Mouse (Mus musculus) ovary, adult 18-20 months (tissue): ENCODE measurements around the gene Efna3.

Experiments
- DNase-seq: peaks from one replicate; pipeline ENCODE4 v3.0.0; 2022; ENCODE audit warnings: low spot score, mixed read lengths

The Efna3 gene

DNA sequence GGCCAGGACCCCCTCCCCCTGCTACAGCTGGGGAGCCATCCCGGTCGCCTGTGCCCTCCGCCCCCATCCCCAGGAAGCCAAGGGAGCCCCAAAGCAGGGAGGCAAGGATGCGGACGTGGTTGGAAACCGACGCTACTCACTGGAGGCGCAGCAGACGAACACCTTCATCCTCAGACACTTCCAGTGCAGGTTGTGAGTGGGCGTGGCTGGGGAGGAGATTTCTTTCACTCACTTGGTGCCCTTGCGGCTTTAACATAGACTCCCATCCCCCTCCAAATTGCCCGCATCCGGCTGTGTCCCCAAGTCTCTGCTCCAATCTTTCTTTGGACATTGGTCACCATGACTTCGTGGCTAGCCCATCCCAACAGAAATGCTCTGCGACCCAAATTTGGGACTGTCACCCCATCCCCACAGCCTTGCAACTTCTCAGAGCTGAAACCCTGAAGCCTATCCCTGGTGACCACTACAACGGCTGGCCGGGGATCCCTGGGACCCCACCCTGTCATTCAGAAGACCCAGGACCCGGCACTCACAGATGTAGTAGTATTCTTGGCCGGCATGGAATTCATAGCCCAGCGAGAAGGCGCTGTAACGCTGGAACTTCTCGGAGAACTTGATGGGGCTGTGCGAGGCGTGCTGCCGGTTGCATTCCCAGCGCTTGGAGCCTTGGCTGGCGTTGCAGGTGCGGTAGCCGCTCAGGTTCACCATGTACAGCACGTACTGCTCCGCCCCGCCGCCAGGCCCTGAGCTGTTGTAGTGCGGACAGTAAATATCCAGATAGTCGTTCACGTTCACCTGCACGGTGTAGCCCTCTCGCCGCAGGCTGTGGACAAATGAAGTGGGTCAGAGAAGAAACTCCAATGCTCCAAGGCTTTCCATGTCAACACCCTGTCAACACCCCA lies 6.6 kb downstream of the Efna3 start:
- no peak for DNase-seq

DNA sequence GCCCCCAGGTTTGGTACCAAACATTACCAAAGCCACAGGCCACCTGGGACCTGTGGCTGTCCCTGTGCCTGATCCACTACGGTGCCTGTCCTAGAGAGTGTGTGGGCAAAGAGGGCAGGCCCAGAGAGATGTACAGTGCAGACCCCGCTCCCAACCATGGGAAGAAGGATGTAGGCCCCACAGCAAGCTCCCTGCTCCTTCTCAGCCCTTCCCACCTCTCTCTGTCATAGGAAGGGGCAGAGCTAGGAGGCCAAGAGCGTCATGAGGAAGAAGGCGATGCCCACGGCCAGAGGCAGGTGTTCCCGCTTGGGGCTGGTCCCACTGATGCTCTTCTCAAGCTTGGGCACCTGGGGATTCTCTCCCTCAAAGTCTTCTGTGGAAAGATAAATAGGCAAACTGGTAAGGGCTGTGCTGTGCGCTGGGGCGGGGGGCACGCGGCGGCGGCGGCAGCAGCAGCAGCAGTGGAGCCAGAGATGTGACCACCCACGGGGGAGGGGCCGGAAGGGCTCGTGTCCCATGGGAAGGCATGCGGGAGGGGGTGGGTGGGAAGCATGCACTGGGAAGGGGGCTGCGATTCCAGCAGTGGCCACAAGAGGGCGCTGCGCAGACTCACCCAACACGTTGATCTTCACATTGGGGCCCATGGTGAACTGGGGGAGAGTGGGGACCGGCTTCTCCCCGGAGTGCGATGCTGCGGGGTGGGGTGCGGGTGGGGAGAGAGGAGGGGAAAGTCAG lies 7.4 kb downstream of the Efna3 start:
- DNase-seq, result no peak

DNA sequence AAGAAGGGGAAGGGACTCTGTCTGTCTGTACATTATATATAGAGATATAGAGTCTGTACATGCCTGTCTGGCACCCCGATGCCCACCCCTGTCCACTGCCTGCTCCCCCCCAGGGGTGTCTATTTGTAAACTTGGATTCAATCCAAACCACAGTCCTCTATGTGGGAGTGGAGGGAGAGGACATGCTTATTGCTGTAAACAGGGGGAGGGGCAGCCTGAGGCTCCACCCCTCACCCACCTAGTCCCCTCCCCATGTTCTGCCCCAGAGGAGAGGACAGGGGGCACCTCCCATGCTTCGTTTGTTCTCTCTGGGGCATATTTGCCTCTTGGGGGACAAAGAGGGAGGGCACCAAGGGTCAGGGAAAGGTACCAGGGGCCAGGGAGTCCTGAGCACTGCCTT lies 8.0 kb downstream of the Efna3 start:
- no peak for DNase-seq

DNA sequence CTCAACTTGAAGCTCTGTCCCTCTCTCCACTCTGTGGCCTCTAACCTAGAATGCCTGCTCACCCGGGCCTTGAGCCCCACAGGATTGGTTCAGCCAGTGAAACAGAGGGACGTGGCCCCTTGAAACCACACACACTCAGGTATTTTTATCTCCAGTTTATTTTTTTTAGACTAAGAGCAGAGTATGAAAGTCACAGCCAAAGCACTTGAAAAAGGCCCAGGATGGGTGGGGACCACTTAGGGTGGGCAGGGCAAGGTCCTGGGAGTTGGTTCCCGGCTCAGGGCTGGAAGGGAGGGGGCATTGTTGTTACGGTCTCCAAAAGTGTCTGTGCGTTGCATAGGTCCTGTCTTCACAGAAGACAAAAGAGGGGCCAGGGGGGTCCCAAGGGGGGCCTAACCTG lies 8.4 kb downstream of the Efna3 start:
- no peak for DNase-seq

DNA sequence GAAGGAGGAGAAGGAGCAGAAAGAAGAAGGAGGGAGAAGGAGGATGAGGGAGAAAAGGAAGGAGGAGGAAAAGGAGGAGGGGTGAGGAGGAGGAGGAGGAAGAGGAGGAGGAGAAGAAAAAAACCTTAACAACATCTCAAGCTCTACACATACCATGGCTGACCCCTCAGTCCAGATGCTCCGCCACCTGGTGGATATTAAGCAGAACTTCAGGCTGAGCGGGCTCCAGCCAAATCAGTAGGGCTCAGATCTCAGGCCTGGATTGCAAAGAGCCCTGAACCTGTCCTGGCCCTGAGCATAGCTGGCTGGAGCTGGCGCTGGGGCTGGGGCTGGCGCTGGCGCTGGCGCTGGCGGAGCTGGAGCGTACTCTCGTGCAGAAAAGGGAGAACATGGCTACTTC lies 14.7 kb downstream of the Efna3 start:
- DNase-seq, result peak; percentile 51

- no peak for DNase-seq
Observed at GRCm38 (mm10) chr3:89305551-89306325, 17.0 kb downstream of the Efna3 start.

- DNase-seq, result no peak
Observed at GRCm38 (mm10) chr3:89305105-89305504, 17.7 kb downstream of the Efna3 start.

GRCm38 (mm10) chr3:89304440-89304839 lies 18.3 kb downstream of the Efna3 start:
- no peak for DNase-seq

- DNase-seq, result no peak
Observed at GRCm38 (mm10) chr3:89300514-89300913, 22.3 kb downstream of the Efna3 start.

- no peak for DNase-seq
Observed at GRCm38 (mm10) chr3:89300071-89300470, 22.7 kb downstream of the Efna3 start.

GRCm38 (mm10) chr3:89299499-89299898 lies 23.3 kb downstream of the Efna3 start:
- DNase-seq, result no peak

DNA sequence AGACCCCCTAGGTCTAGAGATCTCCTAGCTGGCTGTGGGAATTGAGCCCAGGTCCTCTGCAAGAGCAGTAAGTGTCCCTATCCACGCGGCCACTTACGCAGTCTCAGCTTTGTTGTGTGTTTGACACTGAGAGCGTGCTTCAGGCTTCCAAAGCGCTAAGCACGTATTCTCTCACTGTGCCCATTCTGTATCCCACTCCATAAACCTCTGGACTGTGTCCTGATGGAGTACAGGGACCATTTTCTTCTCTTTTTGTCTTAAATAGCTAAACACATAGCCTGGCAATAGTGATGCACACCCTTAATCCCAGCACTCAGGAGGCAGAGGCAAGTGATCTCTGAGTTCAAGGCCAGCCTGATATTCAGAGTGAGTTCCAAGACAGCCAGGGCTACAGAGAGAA lies 23.9 kb downstream of the Efna3 start:
- DNase-seq, result no peak

- no peak for DNase-seq
Observed at GRCm38 (mm10) chr3:89296761-89297396, 25.9 kb downstream of the Efna3 start.

- no peak for DNase-seq
Observed at GRCm38 (mm10) chr3:89295685-89296230, 27.0 kb downstream of the Efna3 start.

- no peak for DNase-seq
Observed at GRCm38 (mm10) chr3:89294195-89294594, 28.6 kb downstream of the Efna3 start.

DNA sequence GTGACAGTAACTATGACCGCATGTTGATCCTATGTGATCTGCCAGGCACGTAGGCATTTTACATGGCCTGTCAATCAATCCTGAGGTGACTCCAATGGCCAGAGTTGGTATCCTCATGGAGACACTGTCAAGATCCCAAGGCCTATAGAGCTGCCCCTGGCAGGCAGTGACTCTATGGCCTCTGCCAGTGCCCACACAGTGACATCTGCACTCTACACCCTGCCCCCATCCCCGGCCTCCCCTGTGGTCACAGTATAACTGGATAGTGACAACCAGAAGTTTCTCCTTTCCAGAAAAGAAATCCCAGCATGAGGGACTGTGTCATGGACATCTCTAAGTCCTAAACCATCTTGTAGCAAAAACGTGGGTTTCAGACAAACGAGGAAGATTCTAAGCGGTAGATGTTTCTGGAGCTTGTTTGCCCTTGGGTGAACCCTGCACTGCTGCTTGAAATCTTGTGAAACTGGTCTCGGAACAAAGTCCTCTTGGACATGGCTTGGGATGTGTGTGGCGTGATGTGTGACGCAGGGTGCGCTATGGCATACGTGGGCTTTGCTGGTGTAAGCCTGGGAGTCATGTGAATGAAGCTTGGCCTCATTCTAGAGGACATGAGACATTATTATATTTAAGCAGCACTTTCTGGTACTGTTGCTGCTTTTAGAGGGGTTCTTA lies 29.4 kb downstream of the Efna3 start:
- DNase-seq, result no peak

DNA sequence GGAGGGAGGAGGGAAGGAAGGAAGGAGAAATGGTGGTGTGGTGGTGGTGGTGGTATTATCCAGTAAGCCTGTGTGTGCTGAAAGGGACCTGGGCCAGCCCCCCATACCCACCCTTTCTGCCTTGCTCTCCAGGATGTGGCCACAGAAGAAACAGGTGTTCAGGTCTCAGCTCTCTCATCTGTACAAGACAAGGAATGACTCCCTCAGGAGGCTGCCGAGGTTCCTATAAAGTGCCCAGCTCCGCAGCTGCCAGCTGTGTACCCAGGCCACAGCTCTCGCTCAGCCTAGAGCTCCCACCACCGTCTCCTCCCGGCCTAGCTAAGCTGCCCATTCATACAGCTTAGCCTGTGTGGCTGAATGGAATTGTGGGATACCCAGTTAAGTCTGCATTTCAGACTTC lies 30.5 kb downstream of the Efna3 start:
- no peak for DNase-seq

- no peak for DNase-seq
Observed at GRCm38 (mm10) chr3:89291874-89292273, 30.9 kb downstream of the Efna3 start.

- no peak for DNase-seq
Observed at GRCm38 (mm10) chr3:89288503-89288928, 34.2 kb downstream of the Efna3 start.

DNA sequence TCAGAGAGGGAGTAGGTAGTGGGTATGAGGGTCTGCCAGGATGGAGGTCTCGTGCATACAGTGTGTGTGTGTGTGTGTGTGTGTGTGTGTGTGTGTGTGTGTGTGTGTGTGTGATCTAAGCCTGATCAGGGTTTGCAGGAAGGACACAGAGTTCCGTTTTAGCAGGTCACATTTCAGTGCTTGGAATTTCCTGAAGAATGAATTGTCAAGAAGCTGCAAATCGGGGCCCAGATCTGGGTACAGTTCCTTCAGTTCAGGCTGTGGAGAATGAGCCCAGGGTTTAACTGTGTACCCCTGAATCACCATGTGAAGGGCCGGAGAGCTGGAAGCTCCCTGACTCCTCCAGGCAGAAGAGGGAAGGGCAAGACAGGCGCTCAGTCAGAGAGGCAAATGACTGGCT lies 35.5 kb downstream of the Efna3 start:
- no peak for DNase-seq

GRCm38 (mm10) chr3:89285526-89285925 lies 37.2 kb downstream of the Efna3 start:
- DNase-seq, result no peak
